Mouse (Mus musculus): ENCODE measurements at regions not wholly inside any gene's neighbourhood (a gene's known extent, or its start where the extent isn't known, plus 50 kb on each side); places are given as distances from the start of the nearest gene placed in this dataset.
A peak's percentile ranks its signal among the peaks of the same experiment; 100 is the strongest.
"Not testable (repeated sequence)": the region's sequence is repeated elsewhere in the genome, so short reads cannot be mapped to it uniquely, and the experiment has no call there.

DNA sequence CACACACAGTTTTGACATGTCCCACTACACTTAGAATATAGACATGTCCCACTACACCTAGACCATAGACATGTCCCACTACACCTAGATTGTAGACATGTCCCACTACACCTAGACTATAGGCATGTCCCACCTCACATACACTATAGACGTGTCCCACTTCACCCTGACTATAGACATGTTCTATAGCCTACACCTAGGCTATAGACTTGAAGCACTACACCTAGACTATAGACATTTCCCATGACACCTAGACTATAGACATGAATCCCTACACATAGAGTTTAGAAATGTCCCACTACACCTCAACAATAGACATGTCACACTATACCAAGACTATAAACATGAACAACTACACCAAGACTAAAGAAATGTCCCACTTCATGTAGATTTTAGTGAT is 2580.9 kb downstream of the Gm37988 start:
- DNase-seq (ENCODE audit: low read depth, low spot score): no peak

- DNase-seq (ENCODE audit: low read depth, low spot score): no peak
Measured at GRCm38 (mm10) chr1:7393508-7393907, 2585.8 kb downstream of the Gm37988 start.

- no peak for DNase-seq (ENCODE audit: low read depth, low spot score)
Measured at GRCm38 (mm10) chr1:7394161-7394560, 2586.5 kb downstream of the Gm37988 start.

DNA sequence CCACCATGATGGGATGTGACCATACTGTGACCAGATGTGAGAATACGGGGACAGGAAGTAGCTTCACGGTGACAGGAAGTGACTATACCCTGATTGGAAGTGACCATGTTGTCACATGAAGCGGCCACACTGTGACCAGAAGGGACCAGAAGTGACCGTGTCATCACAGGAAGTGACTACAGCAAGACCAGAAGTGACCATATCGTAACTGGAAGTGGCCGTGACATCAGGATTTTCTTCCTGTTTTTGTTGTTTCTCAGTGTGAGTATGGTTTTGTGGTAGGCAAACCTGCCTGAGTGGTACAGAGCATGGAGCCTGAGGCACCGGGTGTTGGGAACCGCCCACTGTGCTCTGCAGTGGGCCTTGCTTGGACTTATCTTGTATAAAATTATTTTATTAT is 2587.8 kb downstream of the Gm37988 start:
- DNase-seq (ENCODE audit: low read depth, low spot score): no peak

- no peak for DNase-seq (ENCODE audit: low read depth, low spot score)
Measured at GRCm38 (mm10) chr1:7396867-7397806, 2589.4 kb downstream of the Gm37988 start.

- peak; percentile 97 for DNase-seq (ENCODE audit: low read depth, low spot score)
Measured at GRCm38 (mm10) chr1:7397807-7398446, 2590.2 kb downstream of the Gm37988 start.

DNA sequence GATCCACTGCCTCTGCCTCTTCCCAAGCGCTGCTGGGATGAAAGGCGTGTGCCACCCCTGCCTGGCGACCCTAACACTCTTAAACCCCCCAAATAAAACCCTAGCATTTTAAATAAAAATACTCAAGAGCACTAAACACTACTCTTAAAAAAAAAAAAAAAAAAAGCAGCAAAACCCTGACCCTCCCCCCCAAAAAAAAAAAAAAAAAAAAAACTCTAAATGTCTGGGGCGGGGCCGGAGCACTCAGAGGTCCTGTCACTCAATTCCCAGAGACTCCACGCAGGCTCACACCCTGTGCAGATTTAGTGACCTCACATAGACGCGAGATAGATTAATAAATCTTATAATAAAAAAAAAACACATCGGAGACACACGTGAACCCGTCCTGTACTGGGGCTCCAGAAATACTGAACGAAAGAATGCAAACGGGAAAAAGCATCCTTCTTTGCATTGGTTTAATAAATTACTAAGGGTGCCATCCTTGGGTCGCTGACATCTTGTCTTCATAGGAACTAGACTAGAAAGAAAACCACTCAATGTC is 2591.1 kb downstream of the Gm37988 start:
- DNase-seq (ENCODE audit: low read depth, low spot score): no peak

GRCm38 (mm10) chr1:7405651-7406050 is 2598.0 kb downstream of the Gm37988 start:
- DNase-seq (ENCODE audit: low read depth, low spot score): not testable (repeated sequence)

GRCm38 (mm10) chr1:7414444-7414843 is 2606.8 kb downstream of the Gm37988 start:
- DNase-seq (ENCODE audit: low read depth, low spot score): no peak

DNA sequence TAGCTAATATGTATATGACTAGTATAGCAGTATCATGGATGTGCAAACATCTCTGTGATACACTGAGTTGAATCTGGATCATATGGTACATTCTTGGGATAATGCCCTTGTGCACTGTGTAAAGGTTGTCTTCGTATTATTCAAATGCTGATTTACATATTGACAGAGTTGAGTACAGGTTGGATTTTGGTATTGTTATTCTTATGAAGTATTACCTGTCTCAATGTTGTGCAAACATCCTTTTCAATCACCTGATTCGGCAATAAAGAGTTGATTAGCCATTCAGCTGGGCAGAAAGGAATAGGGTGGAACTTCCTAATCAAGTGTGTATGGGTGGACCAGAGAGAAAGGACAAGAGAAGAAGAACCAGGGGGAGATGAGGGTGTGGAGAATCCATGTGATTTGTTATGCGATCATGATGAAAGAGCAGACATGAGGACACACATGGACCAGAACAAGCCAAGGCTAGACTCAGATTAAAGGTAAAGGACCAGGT is 2644.0 kb downstream of the Gm37988 start:
- DNase-seq (ENCODE audit: low read depth, low spot score): no peak

DNA sequence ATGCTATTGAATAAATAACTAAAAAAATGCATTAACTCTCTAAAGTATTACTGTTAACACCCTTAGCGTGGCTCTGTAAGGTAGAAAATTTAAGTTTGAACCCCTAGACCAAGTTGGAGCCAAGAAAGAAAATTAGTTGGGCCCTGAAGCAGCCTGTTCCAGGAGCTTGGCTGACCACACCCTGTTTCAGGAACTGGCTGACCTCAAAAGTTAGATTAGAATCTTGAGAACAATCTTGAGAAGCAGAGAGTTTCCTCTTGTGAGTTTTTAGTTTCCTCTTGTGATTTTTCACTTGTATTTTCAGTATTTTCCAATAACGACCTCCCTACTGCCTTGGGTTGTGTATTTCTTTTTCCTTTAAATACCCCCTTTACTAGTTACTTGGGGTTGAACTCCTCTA is 2647.2 kb downstream of the Gm37988 start:
- no peak for DNase-seq (ENCODE audit: low read depth, low spot score)

GRCm38 (mm10) chr1:7457895-7458294 is 2650.2 kb downstream of the Gm37988 start:
- DNase-seq (ENCODE audit: low read depth, low spot score): no peak

GRCm38 (mm10) chr1:7494096-7494495 is 2686.4 kb downstream of the Gm37988 start:
- no peak for DNase-seq (ENCODE audit: low read depth, low spot score)

- DNase-seq (ENCODE audit: low read depth, low spot score): no peak
Measured at GRCm38 (mm10) chr1:7499042-7499441, 2691.3 kb downstream of the Gm37988 start.

GRCm38 (mm10) chr1:7502363-7502762 is 2694.7 kb downstream of the Gm37988 start:
- DNase-seq (ENCODE audit: low read depth, low spot score): no peak

- DNase-seq (ENCODE audit: low read depth, low spot score): no peak
Measured at GRCm38 (mm10) chr1:7518791-7519190, 2711.1 kb downstream of the Gm37988 start.

GRCm38 (mm10) chr1:7533506-7533905 is 2725.8 kb downstream of the Gm37988 start:
- DNase-seq (ENCODE audit: low read depth, low spot score): no peak

DNA sequence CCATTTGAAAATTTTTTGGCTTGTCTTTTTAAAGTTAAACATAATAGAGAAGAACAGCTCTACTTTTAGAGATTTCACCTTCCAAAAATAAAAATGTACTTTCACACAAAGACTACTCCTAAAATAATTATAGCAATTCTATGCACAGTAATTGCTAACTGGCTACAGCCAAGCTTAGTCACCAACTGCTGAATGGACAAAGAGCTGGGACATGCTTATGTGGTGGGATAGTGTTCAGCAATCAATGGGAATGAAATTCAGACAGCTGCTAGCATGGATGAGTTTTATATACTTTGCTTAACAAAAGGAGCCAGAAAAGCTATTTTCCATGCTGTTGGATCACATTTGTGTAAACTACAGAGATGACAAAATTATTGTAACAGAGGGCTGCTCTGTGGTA is 2727.5 kb downstream of the Gm37988 start:
- no peak for DNase-seq (ENCODE audit: low read depth, low spot score)

DNA sequence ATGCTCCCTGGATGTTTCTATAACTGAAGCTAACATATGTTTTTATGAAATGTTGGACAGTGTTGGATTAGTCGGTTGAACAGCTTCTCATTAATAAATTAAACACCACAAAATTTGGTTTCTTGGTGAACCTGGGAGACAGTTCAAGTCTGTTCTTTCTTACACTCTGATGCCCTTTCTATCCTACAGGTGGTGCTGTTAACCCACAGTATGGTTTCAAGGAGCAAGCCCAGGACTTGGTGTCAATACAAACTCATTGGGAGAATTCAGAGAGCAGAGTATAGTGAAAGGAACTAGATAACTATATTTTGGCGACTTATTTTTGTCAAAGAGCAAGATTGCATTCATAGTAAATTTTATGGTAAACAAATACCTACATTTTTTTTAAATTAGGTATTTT is 2735.8 kb downstream of the Gm37988 start:
- peak; percentile 26 for DNase-seq (ENCODE audit: low read depth, low spot score)

DNA sequence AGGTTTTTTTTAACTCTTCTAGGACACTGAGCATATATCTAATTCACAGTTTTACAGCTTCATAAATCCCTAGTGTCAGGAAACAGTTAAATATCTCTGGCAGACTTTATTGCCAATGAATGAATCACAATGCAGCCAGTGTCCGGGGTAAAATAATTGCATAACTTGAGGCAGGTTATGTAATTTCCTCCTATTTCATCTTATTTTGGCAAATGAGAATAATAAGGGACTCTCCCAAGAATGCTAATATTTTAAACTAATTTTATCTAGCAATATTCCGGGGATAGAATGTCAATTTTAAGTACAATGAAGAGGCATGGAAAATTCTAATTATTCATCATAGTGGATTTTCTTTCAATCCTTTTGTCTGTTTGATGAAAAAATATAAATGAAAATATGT is 2740.6 kb downstream of the Gm37988 start:
- DNase-seq (ENCODE audit: low read depth, low spot score): no peak

DNA sequence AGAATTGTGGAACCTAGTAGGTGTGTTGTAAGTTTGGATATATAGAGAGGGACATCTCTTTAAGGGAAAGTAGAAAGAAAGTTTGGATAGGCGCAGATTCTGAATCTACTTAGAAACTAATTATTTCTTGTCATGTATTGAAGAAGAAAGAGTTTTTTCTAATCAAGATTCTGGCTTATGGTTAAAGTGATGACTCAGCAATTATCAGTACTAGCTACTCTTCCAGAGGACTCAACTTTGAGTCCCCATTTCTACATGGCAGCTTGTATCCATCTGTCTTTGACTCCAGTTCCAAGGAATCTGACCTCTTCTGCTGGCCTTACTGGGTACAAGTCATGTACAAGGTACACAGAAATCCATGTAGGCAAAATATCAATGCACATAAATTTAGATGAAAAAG is 2767.1 kb downstream of the Gm37988 start:
- DNase-seq (ENCODE audit: low read depth, low spot score): no peak

DNA sequence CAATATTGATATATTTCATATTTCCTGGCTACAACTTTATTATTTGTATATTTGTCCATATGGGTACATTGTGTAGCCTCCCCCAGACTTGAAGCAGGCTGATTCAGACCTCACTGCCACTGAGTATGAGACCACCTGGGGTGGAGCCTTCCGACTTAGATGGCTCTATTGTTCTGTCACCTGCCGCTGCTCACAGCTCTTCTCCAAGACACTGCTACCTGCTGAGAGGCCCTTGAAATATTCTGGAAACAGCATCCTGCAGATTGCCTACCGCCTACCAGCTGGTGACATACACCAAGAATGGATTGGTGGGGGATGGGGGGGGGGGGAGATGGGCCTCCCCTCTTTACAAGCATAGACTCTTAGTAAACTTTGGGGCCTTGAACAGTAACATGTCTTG is 2778.7 kb downstream of the Gm37988 start:
- no peak for DNase-seq (ENCODE audit: low read depth, low spot score)

DNA sequence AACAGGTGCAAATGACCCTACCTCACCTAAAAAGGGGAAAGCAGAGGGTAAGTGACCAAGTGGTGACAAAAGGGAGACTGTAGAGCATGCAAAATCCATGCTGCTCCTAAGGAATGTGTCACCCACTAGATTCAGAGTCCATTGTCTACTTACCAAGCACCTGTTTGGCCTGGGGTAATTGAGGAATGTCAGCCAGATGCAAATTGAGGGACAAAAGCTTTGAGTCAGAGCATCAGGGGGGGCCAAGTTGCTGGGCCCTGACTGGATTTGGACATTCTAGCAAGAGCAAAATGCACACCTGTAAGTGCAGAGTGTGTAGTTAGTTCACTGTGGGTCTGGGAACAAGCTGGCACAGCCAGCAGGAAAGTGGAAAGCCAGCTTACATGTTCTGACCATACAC is 2783.6 kb downstream of the Gm37988 start:
- DNase-seq (ENCODE audit: low read depth, low spot score): no peak

All from brain, embryonic 18.5 days (tissue).